In the genomic region with DNA sequence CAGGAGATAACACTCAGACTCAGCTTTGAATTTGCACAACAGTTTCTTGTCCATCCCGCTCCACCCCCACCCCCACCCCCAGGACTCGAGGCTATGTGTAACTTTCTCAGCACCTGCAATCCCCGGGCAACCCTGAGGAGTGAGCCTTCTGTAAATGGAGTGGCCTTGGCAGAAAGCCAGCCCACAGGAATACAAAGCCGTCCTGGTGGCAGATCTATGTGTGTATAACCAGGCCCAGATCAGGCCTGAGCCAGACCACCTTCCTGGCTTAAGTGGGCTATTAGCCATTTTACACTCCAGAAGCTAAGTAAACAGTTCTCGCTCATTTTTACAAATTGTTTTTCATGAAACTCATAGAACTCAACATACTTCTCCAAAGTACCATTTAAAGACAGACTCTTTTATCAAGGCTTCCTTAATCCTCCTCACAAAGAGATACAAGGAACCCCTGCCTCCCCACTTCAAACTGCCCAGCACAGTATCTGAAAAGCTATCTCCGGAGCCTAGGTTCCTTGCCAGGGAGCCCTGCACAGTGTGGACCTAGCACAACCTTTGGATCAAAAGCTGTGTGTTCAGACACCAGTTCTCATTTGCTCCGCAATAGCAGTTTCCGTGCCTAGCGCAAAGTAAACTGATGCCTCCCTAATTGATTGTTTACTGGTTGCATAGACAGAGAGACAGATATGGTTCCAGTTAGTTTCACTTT, we compare ENCODE assay signal across 8 mouse cellular contexts. TPM values are rescaled to one million over a fixed set of nuclear protein-coding genes. Genes with fewer than 3 reads are reported as not detected.
DNase-seq lines count a peak whose midpoint lies in the region; ATAC-seq and TF ChIP-seq lines count a peak whose summit lies in the region.

No protein-coding gene starts in this region.

- no peaks in the 10 kb centered on the region for H3K9me3 ChIP-seq in liver, embryonic 15.5 days (replicated peaks)
- no peaks in the 10 kb centered on the region for H3K9me3 ChIP-seq in stomach, postnatal 0 days (ENCODE audit: control insufficient read depth, low read length)

- no peak for TF ChIP-seq EP300 in stomach, postnatal 0 days (optimal IDR thresholded peaks at IDR 0.05)

- no peak overlapping the region for H3K27ac ChIP-seq in cerebellum, adult 2 months (ENCODE audit: insufficient read depth, low read length)
- H3K27ac ChIP-seq in spleen, adult 2 months (ENCODE audit: insufficient read depth, low read length), result peak overlapping the region; percentile 69
- H3K27ac ChIP-seq in liver, embryonic 15.5 days (replicated peaks), result peak overlapping the region; percentile 14
- peak overlapping the region; percentile 56 for H3K27ac ChIP-seq in stomach, postnatal 0 days (replicated peaks)

- peak; percentile 29 to 36 for DNase-seq in cerebellum, adult 2 months
- no peak for DNase-seq in cerebellum, adult 9-10 months
- no peak for DNase-seq in spleen, adult 2 months (ENCODE audit: low read depth in 1 of 2, low spot score in 2 of 2)
- no peak for DNase-seq in spleen, adult 12 weeks (ENCODE audit: low spot score)
- peak; percentile 72 for DNase-seq in heart, postnatal 4 days
- peak; percentile 84 for DNase-seq in stomach, postnatal 0 days (ENCODE audit: low spot score)
- DNase-seq in left cerebral cortex, adult 11 months (ENCODE audit: low spot score), result no peak

- H3K27me3 ChIP-seq in cerebellum, adult 2 months (ENCODE audit: control insufficient read depth, insufficient read depth, low read length), result no peaks in the 10 kb centered on the region
- H3K27me3 ChIP-seq in spleen, adult 2 months (ENCODE audit: control insufficient read depth, insufficient read depth, low read length), result no peaks in the 10 kb centered on the region
- H3K27me3 ChIP-seq in liver, embryonic 15.5 days, result no peaks in the 10 kb centered on the region
- no peaks in the 10 kb centered on the region for H3K27me3 ChIP-seq in stomach, postnatal 0 days (ENCODE audit: control insufficient read depth, insufficient read depth, low read length)

- 55% methylated on average over 9 of the region's 9 CpGs for WGBS in cerebellum, adult 2 months
- WGBS in spleen, adult 2 months, result 51% methylated on average over 9 of the region's 9 CpGs
- WGBS in liver, embryonic 15.5 days (ENCODE audit: insufficient replicate concordance), result 59% methylated on average over 9 of the region's 9 CpGs
- 38% methylated on average over 9 of the region's 9 CpGs for WGBS in stomach, postnatal 0 days

- no peaks in the 10 kb centered on the region for H3K4me1 ChIP-seq in cerebellum, adult 2 months (ENCODE audit: control insufficient read depth, insufficient read depth, low read length)
- H3K4me1 ChIP-seq in spleen, adult 2 months (ENCODE audit: control insufficient read depth, insufficient read depth, insufficient read length), result peaks cover 22% of the 10 kb centered on the region; the same call in 1 of the 2 replicates
- peaks cover 55% of the 10 kb centered on the region for H3K4me1 ChIP-seq in liver, embryonic 15.5 days (replicated peaks)
- H3K4me1 ChIP-seq in stomach, postnatal 0 days (replicated peaks; ENCODE audit: control insufficient read depth, insufficient read depth), result 0 out of 2 replicates have a peak, but pooled peaks cover 2% of the 10 kb centered on the region

- H3K4me3 ChIP-seq in cerebellum, adult 2 months (replicated peaks; ENCODE audit: insufficient read depth, low read depth, low read length), result no peak overlapping the region
- no peak overlapping the region for H3K4me3 ChIP-seq in spleen, adult 2 months (ENCODE audit: extremely low read depth, insufficient read depth, insufficient read length)
- H3K4me3 ChIP-seq in liver, embryonic 15.5 days (replicated peaks), result no peak overlapping the region
- H3K4me3 ChIP-seq in stomach, postnatal 0 days (ENCODE audit: low read depth, low read length), result no peak overlapping the region

- TF ChIP-seq POLR2A in cerebellum, adult 2 months (IDR thresholded peaks at IDR 0.05; ENCODE audit: borderline replicate concordance, insufficient read depth, low read length), result no peak
- TF ChIP-seq POLR2A in spleen, adult 2 months (IDR thresholded peaks at IDR 0.05; ENCODE audit: low read depth, low read length), result no peak

- 0 out of 2 replicates have a peak overlapping the region, but pooled peaks have one; percentile 4 for H3K4me2 ChIP-seq in liver, embryonic 15.5 days
- no peak overlapping the region for H3K4me2 ChIP-seq in stomach, postnatal 0 days (replicated peaks; ENCODE audit: low read depth)

- peaks cover 20% of the 10 kb centered on the region for H3K36me3 ChIP-seq in spleen, adult 2 months (ENCODE audit: control insufficient read depth, insufficient read depth, low read length)
- peaks cover 73% of the 10 kb centered on the region for H3K36me3 ChIP-seq in liver, embryonic 15.5 days (replicated peaks)
- 0 out of 2 replicates have a peak, but pooled peaks cover 2% of the 10 kb centered on the region for H3K36me3 ChIP-seq in stomach, postnatal 0 days (ENCODE audit: control insufficient read depth, insufficient read depth, low read length)

- no peak for TF ChIP-seq CTCF in cerebellum, adult 2 months (IDR thresholded peaks at IDR 0.05; ENCODE audit: borderline replicate concordance, insufficient read depth, low read depth, low read length)
- no peak for TF ChIP-seq CTCF in spleen, adult 2 months (IDR thresholded peaks at IDR 0.05; ENCODE audit: extremely low read depth, insufficient read depth, insufficient read length, insufficient replicate concordance)
- no peak for TF ChIP-seq CTCF in stomach, postnatal 0 days (IDR thresholded peaks at IDR 0.05; ENCODE audit: low read depth)

- ATAC-seq in liver, embryonic 15.5 days (ENCODE audit: insufficient read depth), result no peak
- peak; percentile 83 for ATAC-seq in stomach, postnatal 0 days (ENCODE audit: low FRiP score, low TSS enrichment)

- no peak overlapping the region for H3K9ac ChIP-seq in liver, embryonic 15.5 days
- no peak overlapping the region for H3K9ac ChIP-seq in stomach, postnatal 0 days (ENCODE audit: low read length)

RNA-seq across cellular contexts. Expression of a gene that starts 7.7 kb away (rescaled TPM):
- polyA plus RNA-seq in cerebellum, adult 2 months (2012; rRNA removed), result 9.9 and 12.2 TPM in 2 replicates
- polyA plus RNA-seq in spleen, adult 2 months (2012; rRNA removed), result 91.6 and 121 TPM in 2 replicates
- total RNA-seq in heart, postnatal 4 days (2021), result 10 to 100 TPM; 15.3 to 17.6 TPM
- polyA plus RNA-seq in liver, embryonic 15.5 days (2015; fragmentation: Nextera tagmentation; extraction: Ambion mirVana), result 19.3 and 22.0 TPM in 2 replicates
- 5.2 and 6.7 TPM in 2 replicates for polyA plus RNA-seq in stomach, postnatal 0 days (2015; fragmentation: Nextera tagmentation; extraction: Ambion mirVana)

RNA-seq across cellular contexts. Expression of a gene that starts 11.0 kb away (rescaled TPM):
- polyA plus RNA-seq in cerebellum, adult 2 months (2012; rRNA removed), result 98.3 and 99.1 TPM in 2 replicates
- 55.5 and 63.5 TPM in 2 replicates for polyA plus RNA-seq in spleen, adult 2 months (2012; rRNA removed)
- 10 to 100 TPM; 14.2 to 17.1 TPM for total RNA-seq in heart, postnatal 4 days (2021)
- 4.1 and 5.0 TPM in 2 replicates for polyA plus RNA-seq in liver, embryonic 15.5 days (2015; fragmentation: Nextera tagmentation; extraction: Ambion mirVana)
- polyA plus RNA-seq in stomach, postnatal 0 days (2015; fragmentation: Nextera tagmentation; extraction: Ambion mirVana), result 19.9 and 20.4 TPM in 2 replicates

RNA-seq across cellular contexts. Expression of a gene that starts 37.8 kb away (rescaled TPM):
- 1.1 and 1.6 TPM in 2 replicates for polyA plus RNA-seq in cerebellum, adult 2 months (2012; rRNA removed)
- 0.28 and 0.67 TPM in 2 replicates for polyA plus RNA-seq in spleen, adult 2 months (2012; rRNA removed)
- under 1 TPM; 0.83 to 0.86 TPM for total RNA-seq in heart, postnatal 4 days (2021)
- 0.05 and 0.08 TPM in 2 replicates for polyA plus RNA-seq in liver, embryonic 15.5 days (2015; fragmentation: Nextera tagmentation; extraction: Ambion mirVana)
- polyA plus RNA-seq in stomach, postnatal 0 days (2015; fragmentation: Nextera tagmentation; extraction: Ambion mirVana), result 0.45 and 0.69 TPM in 2 replicates

RNA-seq across cellular contexts. Expression of a gene that starts 37.8 kb away (rescaled TPM):
- 6.4 and 12.2 TPM in 2 replicates for polyA plus RNA-seq in cerebellum, adult 2 months (2012; rRNA removed)
- polyA plus RNA-seq in spleen, adult 2 months (2012; rRNA removed), result 21.9 and 27.7 TPM in 2 replicates
- total RNA-seq in heart, postnatal 4 days (2021), result 10 to 100 TPM; 25.4 to 31.0 TPM
- polyA plus RNA-seq in liver, embryonic 15.5 days (2015; fragmentation: Nextera tagmentation; extraction: Ambion mirVana), result 4.2 and 4.5 TPM in 2 replicates
- 46.5 and 58.7 TPM in 2 replicates for polyA plus RNA-seq in stomach, postnatal 0 days (2015; fragmentation: Nextera tagmentation; extraction: Ambion mirVana)

Comparison
In these comparisons a context has a peak if more than half of its experiments do, and no peak if none do; other contexts are left out.
1. DNase-seq: peak in cerebellum, adult 2 months (2 of 2), heart, postnatal 4 days (single experiment) and stomach, postnatal 0 days (single experiment); none in cerebellum, adult 9-10 months (single experiment), spleen, adult 2 months (0 of 2), spleen, adult 12 weeks (single experiment) and left cerebral cortex, adult 11 months (single experiment).